Mouse (Mus musculus) adrenal gland, postnatal 4 days (tissue): ENCODE measurements around the gene Olfr1116. TPM values are rescaled to one million over a fixed set of nuclear protein-coding genes. Genes with fewer than 3 reads are reported as not detected.
"Not testable (repeated sequence)": the region's sequence is repeated elsewhere in the genome, so short reads cannot be mapped to it uniquely, and the experiment has no call there.

Source experiments
- DNase-seq, 2 experiments: peaks; one replicate each; pipeline ENCODE4 v3.0.0; 2021 to 2022; ENCODE audit warnings: low spot score in 2 of 2, mixed read lengths in 2 of 2
- long read RNA-seq, 2 experiments: library from polyadenylated mRNA; stranded (forward); transcript quantifications; one replicate each; pipeline ENCODE4 v2.0.0; 2021
- microRNA-seq: library from miRNA; unstranded; fragments of <30 nt; microRNA quantifications from one replicate; pipeline ENCODE4 v1.2.0, GENCODE M21; 2021
- total RNA-seq, 2 experiments: library from RNA; stranded (reverse); gene quantifications; 2 replicates each; pipeline ENCODE4 v1.2.3; 2021

Gene Olfr1116
- not detected for total RNA-seq
- long read RNA-seq, experiment 1, result 0 reads
- long read RNA-seq, experiment 2, result 0 reads

DNA sequence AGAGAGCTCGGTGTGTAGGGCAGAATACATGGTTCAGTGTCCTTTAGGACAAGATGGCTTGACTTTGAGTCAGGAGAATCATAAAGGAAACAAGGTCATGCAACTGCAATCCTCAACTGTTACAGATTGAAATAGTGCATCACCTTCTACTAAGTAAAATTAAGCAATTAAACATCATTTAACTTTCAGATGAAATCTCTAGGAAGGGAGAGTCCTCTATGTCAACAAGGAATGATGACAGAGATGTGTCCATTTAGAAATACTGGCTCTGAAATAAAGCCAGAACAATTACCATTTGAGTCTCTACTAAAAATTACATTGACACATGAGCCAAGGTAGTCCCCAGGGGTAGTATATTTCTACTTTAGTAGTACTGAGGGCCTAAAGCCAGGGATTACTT, at the start of gene Olfr1116:
Gene Olfr1116, plus strand, starts transcription at position 301 of the 400 bp plus-strand sequence.
- no peak for DNase-seq

DNA sequence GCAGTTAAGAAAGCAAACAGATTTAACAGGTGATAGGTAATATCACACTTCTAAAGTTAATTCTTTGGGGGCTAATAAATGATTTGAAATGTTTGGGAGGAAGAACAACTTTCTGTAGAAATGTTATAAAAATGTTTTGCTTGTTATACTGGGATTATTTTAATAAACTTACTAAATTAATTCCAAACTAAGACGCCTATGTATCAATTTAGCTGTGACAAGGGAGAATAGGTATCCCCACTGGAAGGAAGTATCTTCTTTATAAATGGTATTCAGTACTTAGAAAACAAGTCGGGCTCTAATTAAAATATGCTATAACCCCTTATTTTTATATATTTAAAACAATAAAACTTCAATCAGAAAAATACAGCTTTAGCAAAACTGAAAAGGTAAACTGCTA, 19.6 kb upstream of the Olfr1116 start, which contains the start of gene Olfr1115:
Gene Olfr1115, plus strand, starts transcription at position 301 of the 400 bp plus-strand sequence.
- DNase-seq, result no peak

DNA sequence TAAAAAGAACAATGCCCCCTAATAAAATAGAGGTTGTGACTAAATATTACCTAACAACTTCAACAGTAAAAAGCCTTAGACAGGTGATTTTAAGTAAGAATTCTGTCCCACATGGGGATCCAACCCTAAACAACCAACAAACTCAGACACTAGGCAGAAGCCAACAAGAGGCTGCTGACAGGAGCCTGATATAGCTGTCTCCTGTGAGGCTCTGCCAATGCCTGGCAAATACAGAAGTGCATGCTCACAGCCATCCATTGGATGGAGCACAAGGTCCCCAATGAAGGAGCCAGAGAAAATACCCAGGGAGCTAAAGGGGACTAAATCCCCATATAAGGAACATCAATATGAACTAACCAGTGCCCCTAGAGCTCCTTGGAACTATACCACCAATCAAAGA, 26.6 kb downstream of the Olfr1116 start:
- DNase-seq, result not testable (repeated sequence)

DNA sequence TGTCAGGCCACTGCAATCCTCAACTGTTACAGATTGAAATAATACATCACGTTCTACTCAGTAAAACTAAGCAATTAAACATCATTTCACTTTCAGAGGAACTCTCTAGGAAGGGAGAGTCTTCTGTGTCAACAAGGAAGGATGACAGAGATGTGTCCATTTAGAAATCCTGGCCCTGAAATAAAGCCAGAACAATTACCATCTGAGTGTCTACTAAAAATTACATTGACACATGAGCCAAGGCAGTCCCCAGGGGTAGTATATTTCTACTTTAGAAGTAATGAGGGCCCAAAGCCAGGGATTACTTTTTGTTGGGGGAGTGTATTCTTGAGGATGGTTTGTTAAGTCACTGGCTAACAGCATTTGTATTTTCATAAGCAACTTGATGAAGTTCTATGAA, 39.9 kb downstream of the Olfr1116 start, which contains the start of gene Olfr1118:
Gene Olfr1118, plus strand, starts transcription at position 301 of the 400 bp plus-strand sequence.
- DNase-seq, result no peak

Small RNA genes lying within 50 kb of the gene (microRNA-seq; reads per million reads assigned to microRNA genes)
- gene Gm27438, result not detected

Other genes starting within 250 kb of the Olfr1116 start
- not detected for gene Olfr1104, start 240.5 kb upstream of the Olfr1116 start, total RNA-seq
- gene Olfr1105, start 231.0 kb upstream of the Olfr1116 start, total RNA-seq, result not detected
- not detected for gene Olfr1106, start 215.3 kb upstream of the Olfr1116 start, total RNA-seq
- not detected for gene Olfr1107, start 191.7 kb upstream of the Olfr1116 start, total RNA-seq
- not detected for gene Olfr1109, start 171.5 kb upstream of the Olfr1116 start, total RNA-seq
- not detected for gene Olfr259, start 153.0 kb upstream of the Olfr1116 start, total RNA-seq
- gene Olfr1110, start 127.2 kb upstream of the Olfr1116 start, total RNA-seq, result not detected
- not detected for gene Olfr1111, start 114.9 kb upstream of the Olfr1116 start, total RNA-seq
- gene Olfr1112, start 79.7 kb upstream of the Olfr1116 start, total RNA-seq, result not detected
- not detected for gene Olfr1113, start 58.6 kb upstream of the Olfr1116 start, total RNA-seq
- gene Olfr1115, start 19.5 kb upstream of the Olfr1116 start, total RNA-seq, result not detected
- gene Olfr1118, start 40.0 kb downstream of the Olfr1116 start, total RNA-seq, result not detected
- gene Olfr1120, start 87.3 kb downstream of the Olfr1116 start, total RNA-seq, result not detected
- not detected for gene Olfr1121, start 102.4 kb downstream of the Olfr1116 start, total RNA-seq
- under 1 TPM in 1 of 2 experiments, not detected in 1; 0.06 TPM for gene Olfr1122, start 118.3 kb downstream of the Olfr1116 start, total RNA-seq
- not detected for gene Olfr1123, start 149.1 kb downstream of the Olfr1116 start, total RNA-seq
- gene Olfr1124, start 162.7 kb downstream of the Olfr1116 start, total RNA-seq, result not detected
- gene Olfr1126, start 186.4 kb downstream of the Olfr1116 start, total RNA-seq, result not detected
- gene Pramel7, start 229.6 kb downstream of the Olfr1116 start, total RNA-seq, result not detected
- not detected for gene Pramel6, start 239.0 kb downstream of the Olfr1116 start, total RNA-seq